In genomic region chr3:21891819-21892480, GRCm38 (mm10) we compare ENCODE assay signal across 13 mouse cellular contexts.
A peak's percentile ranks its signal among the peaks of the same experiment; 100 is the strongest.
DNase-seq lines count a peak whose midpoint lies in the region; ATAC-seq and TF ChIP-seq lines count a peak whose summit lies in the region.
"Had no signal": no experiment of that assay in that cellular context is flagged by ENCODE, and none has a peak within 500 bp of the region (broad histone marks: within the 10 kb centered on the region; RNA-seq: fewer than 3 reads in every experiment).

No protein-coding gene starts in this region.

- ATAC-seq in hindbrain, embryonic 12.5 days (ENCODE audit: low FRiP score) = peak; percentile 79
- ATAC-seq in midbrain, postnatal 0 days (ENCODE audit: low FRiP score) = no peak

- H3K9ac ChIP-seq in hindbrain, embryonic 12.5 days = no peak overlapping the region
- no peak overlapping the region for H3K9ac ChIP-seq in midbrain, postnatal 0 days (replicated peaks; ENCODE audit: low read length, poor library complexity, severe bottlenecking)

- H3K4me1 ChIP-seq in hindbrain, embryonic 12.5 days = peaks cover 9% of the 10 kb centered on the region
- peaks cover 5% of the 10 kb centered on the region; the same call in 1 of the 2 replicates for H3K4me1 ChIP-seq in midbrain, postnatal 0 days (ENCODE audit: insufficient read depth, low read length)

- H3K27me3 ChIP-seq in hindbrain, embryonic 12.5 days = no peaks in the 10 kb centered on the region
- H3K27me3 ChIP-seq in midbrain, postnatal 0 days (ENCODE audit: insufficient read depth, low read length) = no peaks in the 10 kb centered on the region

- no peaks in the 10 kb centered on the region for H3K9me3 ChIP-seq in hindbrain, embryonic 12.5 days (replicated peaks)
- no peaks in the 10 kb centered on the region for H3K9me3 ChIP-seq in midbrain, postnatal 0 days (ENCODE audit: low read length)

- no peak overlapping the region for H3K4me3 ChIP-seq in hindbrain, embryonic 12.5 days
- H3K4me3 ChIP-seq in midbrain, postnatal 0 days (ENCODE audit: low read depth, low read length) = no peak overlapping the region
- H3K4me3 ChIP-seq: erythroblast, embryonic 14.5 days had no signal

- 0 out of 2 replicates have a peak overlapping the region, but pooled peaks have one; percentile 22 for H3K4me2 ChIP-seq in hindbrain, embryonic 12.5 days (replicated peaks)
- no peak overlapping the region for H3K4me2 ChIP-seq in midbrain, postnatal 0 days (ENCODE audit: low read depth, low read length, poor library complexity, severe bottlenecking)

- H3K36me3 ChIP-seq in hindbrain, embryonic 12.5 days = no peaks in the 10 kb centered on the region
- no peaks in the 10 kb centered on the region for H3K36me3 ChIP-seq in midbrain, postnatal 0 days (ENCODE audit: insufficient read depth, low read length)

- TF ChIP-seq CTCF in midbrain, postnatal 0 days (IDR thresholded peaks at IDR 0.05) = no peak

- WGBS in hindbrain, embryonic 12.5 days = 11% methylated on average over 7 of the region's 7 CpGs
- 7% methylated on average over 7 of the region's 7 CpGs for WGBS in midbrain, postnatal 0 days

- H3K27ac ChIP-seq in hindbrain, embryonic 12.5 days = peak overlapping the region; percentile 84
- H3K27ac ChIP-seq in midbrain, postnatal 0 days (ENCODE audit: low read depth, low read length) = no peak overlapping the region

- peak; percentile 47 for DNase-seq in MN1 (ENCODE audit: low spot score)
- peak; percentile 14 for DNase-seq in embryo, embryonic 11.5 days (ENCODE audit: low read depth, low spot score)
- peak; percentile 39 for DNase-seq in midbrain, postnatal 0 days (ENCODE audit: low spot score)
- DNase-seq in spleen, postnatal 10 days (ENCODE audit: low spot score in 2 of 2) = no peak
- no peak for DNase-seq in gastrocnemius, postnatal 10 days
- no peak for DNase-seq in frontal cortex, postnatal 10 days (ENCODE audit: low spot score in 2 of 2)
- no peak for DNase-seq in liver
- DNase-seq: heart, adult 18-20 months; heart, postnatal 4 days; kidney, postnatal 10 days; lung, adult 2 months had no signal

Comparison
In these comparisons a context has a peak if more than half of its experiments do, and no peak if none do; other contexts are left out.
1. DNase-seq: peak in MN1 (single experiment), embryo, embryonic 11.5 days (single experiment) and midbrain, postnatal 0 days (single experiment); none in spleen, postnatal 10 days (0 of 2), gastrocnemius, postnatal 10 days (single experiment), frontal cortex, postnatal 10 days (0 of 2) and liver (single experiment).